Comparison of ENCODE assay signal across 8 mouse cellular contexts in the genomic region with DNA sequence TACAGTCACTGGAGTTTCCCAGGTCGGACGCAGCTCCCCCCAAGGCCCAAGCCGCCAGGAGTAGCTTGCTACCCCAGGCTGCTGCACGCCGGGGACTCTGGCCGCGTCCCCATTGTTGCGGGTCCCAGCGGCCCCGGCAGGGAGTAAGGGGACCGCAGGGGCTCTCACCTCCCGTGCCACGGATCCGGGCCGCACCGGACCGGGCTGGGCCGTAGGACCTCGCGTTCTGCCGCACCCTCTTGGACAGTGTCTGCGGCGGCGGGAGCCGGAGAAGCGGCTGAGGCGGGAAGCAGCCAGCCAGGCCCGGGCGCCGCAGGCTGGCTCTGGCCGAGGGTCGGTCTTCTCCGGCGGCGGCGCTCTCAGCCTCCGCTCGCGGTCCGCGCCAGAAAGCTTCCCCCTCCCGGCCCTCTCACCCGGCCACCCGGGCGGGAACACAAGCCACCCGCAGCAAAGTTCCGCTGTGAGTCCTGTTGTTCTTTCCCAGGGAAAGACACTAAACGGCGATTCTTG. TPM values are rescaled to one million over a fixed set of nuclear protein-coding genes. Genes with fewer than 3 reads are reported as not detected.
DNase-seq lines count a peak whose midpoint lies in the region; ATAC-seq lines count a peak whose summit lies in the region.

Gene Rad54l2, minus strand, starts transcription at position 383 of the 510 bp plus-strand sequence.

- no peaks in the 10 kb centered on the region for H3K9me3 ChIP-seq in forebrain, embryonic 10.5 days
- H3K9me3 ChIP-seq in heart, embryonic 14.5 days (ENCODE audit: control insufficient read depth, low read length) = no peaks in the 10 kb centered on the region
- H3K9me3 ChIP-seq in liver, embryonic 12.5 days (replicated peaks) = no peaks in the 10 kb centered on the region

- under 1% methylated on average over 49 of the region's 49 CpGs for WGBS in forebrain, embryonic 10.5 days
- WGBS in heart, embryonic 14.5 days = under 1% methylated on average over 47 of the region's 49 CpGs
- under 1% methylated on average over 49 of the region's 49 CpGs for WGBS in liver, embryonic 12.5 days (ENCODE audit: insufficient replicate concordance)

- H3K27me3 ChIP-seq in forebrain, embryonic 10.5 days (ENCODE audit: poor library complexity, severe bottlenecking) = no peaks in the 10 kb centered on the region
- H3K27me3 ChIP-seq in heart, embryonic 14.5 days (ENCODE audit: control insufficient read depth, insufficient read depth, low read length) = no peaks in the 10 kb centered on the region
- H3K27me3 ChIP-seq in liver, embryonic 12.5 days (replicated peaks) = peaks cover 7% of the 10 kb centered on the region; the same call in 1 of the 2 replicates
- no peaks in the 10 kb centered on the region for H3K27me3 ChIP-seq in splenic B cell, adult 2 months (ENCODE audit: control insufficient read depth, insufficient read depth, low read length, poor library complexity, severe bottlenecking)

- peak within 1 kb of the TSS; percentile 97 for H3K9ac ChIP-seq in heart, embryonic 14.5 days (ENCODE audit: low read length)
- H3K9ac ChIP-seq in liver, embryonic 12.5 days = peak within 1 kb of the TSS; percentile 98

- peak within 1 kb of the TSS; percentile 81 for H3K4me2 ChIP-seq in heart, embryonic 14.5 days (ENCODE audit: low read length)
- H3K4me2 ChIP-seq in liver, embryonic 12.5 days = peak within 1 kb of the TSS; percentile 89

- peak; percentile 82 for ATAC-seq in heart, embryonic 14.5 days (ENCODE audit: insufficient number of reproducible peaks, insufficient read depth, low FRiP score, low read depth)
- ATAC-seq in liver, embryonic 12.5 days = peak; percentile 89

- peak within 1 kb of the TSS; percentile 88 for H3K4me3 ChIP-seq in forebrain, embryonic 10.5 days
- H3K4me3 ChIP-seq in heart, embryonic 14.5 days (ENCODE audit: control insufficient read depth in 1 of 2, insufficient read depth in 1 of 2, low read depth in 1 of 2, low read length in 2 of 2) = peak within 1 kb of the TSS; percentile 70 to 100
- peak within 1 kb of the TSS; percentile 96 for H3K4me3 ChIP-seq in liver, embryonic 12.5 days

- no peaks in the 10 kb centered on the region for H3K36me3 ChIP-seq in forebrain, embryonic 10.5 days (replicated peaks)
- no peaks in the 10 kb centered on the region for H3K36me3 ChIP-seq in heart, embryonic 14.5 days (ENCODE audit: control insufficient read depth, insufficient read depth, low read length)
- no peaks in the 10 kb centered on the region for H3K36me3 ChIP-seq in liver, embryonic 12.5 days
- H3K36me3 ChIP-seq in splenic B cell, adult 2 months (ENCODE audit: control insufficient read depth, insufficient read depth, low read length, poor library complexity, severe bottlenecking) = no peaks in the 10 kb centered on the region

- peaks cover 19% of the 10 kb centered on the region for H3K4me1 ChIP-seq in forebrain, embryonic 10.5 days
- H3K4me1 ChIP-seq in heart, embryonic 14.5 days (ENCODE audit: control insufficient read depth in 2 of 2, insufficient read depth in 2 of 2, low read length in 2 of 2) = peaks cover 5 to 7% of the 10 kb centered on the region in 2 experiments; a peak in 3 of 4 replicates
- H3K4me1 ChIP-seq in liver, embryonic 12.5 days = peaks cover 36% of the 10 kb centered on the region

- DNase-seq in CD8-positive naive resting alpha-beta T cell, adult 2 months (ENCODE audit: low read depth in 2 of 2, low spot score in 2 of 2) = peak; percentile 76 to 83
- DNase-seq in c-Kit-negative CD71-positive TER-119-positive erythroid progenitor cells, embryonic 14.5 days (ENCODE audit: low read depth, low spot score) = peak; percentile 61
- DNase-seq in forebrain, embryonic 10.5 days (ENCODE audit: extremely low spot score, low spot score) = peak; percentile 85
- DNase-seq in kidney, postnatal 14 days = peak; percentile 91
- DNase-seq in naive thymus-derived CD4-positive, alpha-beta T cell, adult 2 months (ENCODE audit: low read depth) = peak; percentile 87
- DNase-seq in splenic B cell, adult 2 months (ENCODE audit: low read depth, low spot score) = peak; percentile 82

- H3K27ac ChIP-seq in forebrain, embryonic 10.5 days = peak within 1 kb of the TSS; percentile 98
- peak within 1 kb of the TSS; percentile 76 to 92 for H3K27ac ChIP-seq in heart, embryonic 14.5 days (replicated peaks in 1 of 2; ENCODE audit: control insufficient read depth in 1 of 2, insufficient read depth in 1 of 2, low read depth in 2 of 2, low read length in 2 of 2)
- H3K27ac ChIP-seq in liver, embryonic 12.5 days = peak within 1 kb of the TSS; percentile 83

RNA-seq across cellular contexts. Expression of gene Rad54l2, which starts in this region (rescaled TPM):
- polyA plus RNA-seq in forebrain, embryonic 10.5 days (2016; fragmentation: Nextera tagmentation; extraction: Ambion mirVana) = 9.2 and 9.8 TPM in 2 replicates
- polyA plus RNA-seq in heart, embryonic 14.5 days (2014; fragmentation: Nextera tagmentation; extraction: Ambion mirVana) = 2.9 and 3.3 TPM in 2 replicates
- 3.9 and 4.0 TPM in 2 replicates for polyA plus RNA-seq in liver, embryonic 12.5 days (2016; fragmentation: Nextera tagmentation; extraction: Ambion mirVana)

Comparison
In these comparisons a context has a peak if more than half of its experiments do, and no peak if none do; other contexts are left out.
1. Peak in every context shown above with its lines: DNase-seq, ATAC-seq, H3K4me3 ChIP-seq and H3K27ac ChIP-seq.